Mouse (Mus musculus) heart, embryonic 16.5 days (tissue): ENCODE data around the gene Srrm1. TPM values are rescaled to one million over a fixed set of nuclear protein-coding genes. Genes with fewer than 3 reads are reported as not detected.
"Not testable (repeated sequence)": the region's sequence is repeated elsewhere in the genome, so short reads cannot be mapped to it uniquely, and the experiment has no call there.

Experiments used
- ATAC-seq: fragments of 200-750 bp; cut with Nextera tagmentation; replicated peaks from 2 replicates; pipeline ENCODE4 v1.8.0; 2017; ENCODE audit warnings: moderate number of reproducible peaks; ENCODE audit not compliant: insufficient read depth, low FRiP score; ENCODE audit errors: extremely low read depth
- H3K27ac ChIP-seq: fragments of 300-500 bp; sonication (generic); 2 replicates; pipeline ENCODE4 v1.5.1; 2014; ENCODE audit warnings: mild to moderate bottlenecking, low read length, control low read depth, moderate library complexity
- H3K27me3 ChIP-seq: fragments of 300-500 bp; sonication (generic); 2 replicates; pipeline ENCODE4 v1.6.1; 2014; ENCODE audit warnings: low read length, mixed read lengths; ENCODE audit not compliant: control insufficient read depth, insufficient read depth
- H3K36me3 ChIP-seq: fragments of 300-500 bp; sonication (generic); 2 replicates; pipeline ENCODE4 v1.6.1; 2014; ENCODE audit not compliant: control insufficient read depth, insufficient read depth
- H3K4me1 ChIP-seq: fragments of 300-500 bp; sonication (generic); 2 replicates; pipeline ENCODE4 v1.6.1; 2014; ENCODE audit warnings: low read length, mixed read lengths; ENCODE audit not compliant: control insufficient read depth, insufficient read depth
- H3K4me2 ChIP-seq: fragments of 300-500 bp; sonication (generic); 2 replicates; pipeline ENCODE4 v1.6.1; 2014; ENCODE audit warnings: low read depth, mild to moderate bottlenecking, control low read depth, low read length
- H3K4me3 ChIP-seq: fragments of 300-500 bp; sonication (generic); 2 replicates; pipeline ENCODE4 v1.5.1; 2014; ENCODE audit warnings: mild to moderate bottlenecking, control low read depth, low read length
- H3K9ac ChIP-seq: fragments of 300-500 bp; sonication (generic); 2 replicates; pipeline ENCODE4 v1.6.1; 2014; ENCODE audit warnings: low read length, control low read depth
- H3K9me3 ChIP-seq: fragments of 300-500 bp; sonication (generic); replicated peaks from 2 replicates; pipeline ENCODE4 v1.6.1; 2016; ENCODE audit warnings: low read length; ENCODE audit not compliant: control insufficient read depth
- WGBS: fragments of 180-500 bp; shearing (Covaris S2); extraction: QIAGEN DNeasy Blood & Tissue Kit; methylation state at CpG from one replicate; pipeline ENCODE4 v1.1.7; 2014; 5-methylcytosine and 5-hydroxymethylcytosine counted together
- polyA plus RNA-seq: library from polyadenylated mRNA; unstranded; fragments of >200 nt; fragmentation: Nextera tagmentation; extraction: Ambion mirVana; gene quantifications from 2 replicates; pipeline ENCODE4 v1.2.1, GENCODE M21; 2015

The Srrm1 gene
- polyA plus RNA-seq, 1 experiment from 2014 or later, result 145 TPM

DNA sequence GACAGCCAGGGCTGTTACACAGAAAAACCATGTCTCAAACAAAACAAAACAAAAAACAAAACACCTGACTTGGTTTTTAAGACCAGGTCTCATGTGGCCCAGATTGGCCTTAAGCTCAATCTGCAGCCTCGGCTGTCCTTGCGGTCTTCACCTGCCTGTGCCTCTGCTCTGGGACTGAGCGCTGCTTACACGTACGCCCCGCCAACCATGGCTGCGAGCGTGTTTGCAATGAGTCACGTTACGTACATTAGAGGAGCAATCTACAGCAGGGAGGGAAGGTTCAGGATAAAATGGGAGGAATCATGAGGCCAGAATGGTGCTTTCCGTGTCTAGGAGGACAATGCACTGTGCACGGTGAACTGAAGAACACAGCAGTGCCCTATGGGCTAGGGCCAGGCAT is 8.6 kb upstream of the Srrm1 start:
- Histone ChIP-seq H3K36me3 (no peaks in the 10 kb centered on the region), H3K4me3 (no peak overlapping the region), H3K4me2 (no peak overlapping the region), H3K27ac (no peak overlapping the region), H3K27me3 (no peaks in the 10 kb centered on the region; the same call in 1 of the 2 replicates), H3K9me3 (no peaks in the 10 kb centered on the region), H3K4me1 (no peaks in the 10 kb centered on the region), H3K9ac (no peak overlapping the region)
- 89% methylated on average over 12 of the region's 12 CpGs for WGBS
- no peak for ATAC-seq

DNA sequence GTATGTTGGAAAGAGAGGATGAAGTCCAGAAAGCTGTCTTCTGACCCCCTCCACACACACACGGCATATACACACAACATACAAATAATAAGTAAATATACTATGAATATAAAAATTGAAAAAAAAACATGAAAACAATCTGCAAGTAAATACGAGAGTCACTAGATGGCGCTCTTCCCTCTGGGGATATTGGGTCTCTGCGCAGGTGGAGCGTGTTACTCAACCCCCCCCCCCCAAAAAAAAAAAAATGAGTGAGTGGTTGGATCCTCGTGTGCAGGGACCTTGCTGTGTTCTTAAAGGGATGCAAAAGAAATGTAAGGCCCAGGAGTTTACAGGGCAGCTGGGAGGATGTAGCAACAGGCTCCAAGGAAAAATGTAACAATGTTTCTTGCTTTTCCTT is 5.6 kb upstream of the Srrm1 start:
- no peak for ATAC-seq
- Histone ChIP-seq H3K27me3 (no peaks in the 10 kb centered on the region; the same call in 1 of the 2 replicates), H3K4me2 (no peak overlapping the region), H3K4me1 (peaks cover 8% of the 10 kb centered on the region), H3K36me3 (no peaks in the 10 kb centered on the region), H3K27ac (no peak overlapping the region), H3K9ac (no peak overlapping the region), H3K4me3 (no peak overlapping the region), H3K9me3 (no peaks in the 10 kb centered on the region)
- 3% methylated on average over 6 of the region's 6 CpGs for WGBS

DNA sequence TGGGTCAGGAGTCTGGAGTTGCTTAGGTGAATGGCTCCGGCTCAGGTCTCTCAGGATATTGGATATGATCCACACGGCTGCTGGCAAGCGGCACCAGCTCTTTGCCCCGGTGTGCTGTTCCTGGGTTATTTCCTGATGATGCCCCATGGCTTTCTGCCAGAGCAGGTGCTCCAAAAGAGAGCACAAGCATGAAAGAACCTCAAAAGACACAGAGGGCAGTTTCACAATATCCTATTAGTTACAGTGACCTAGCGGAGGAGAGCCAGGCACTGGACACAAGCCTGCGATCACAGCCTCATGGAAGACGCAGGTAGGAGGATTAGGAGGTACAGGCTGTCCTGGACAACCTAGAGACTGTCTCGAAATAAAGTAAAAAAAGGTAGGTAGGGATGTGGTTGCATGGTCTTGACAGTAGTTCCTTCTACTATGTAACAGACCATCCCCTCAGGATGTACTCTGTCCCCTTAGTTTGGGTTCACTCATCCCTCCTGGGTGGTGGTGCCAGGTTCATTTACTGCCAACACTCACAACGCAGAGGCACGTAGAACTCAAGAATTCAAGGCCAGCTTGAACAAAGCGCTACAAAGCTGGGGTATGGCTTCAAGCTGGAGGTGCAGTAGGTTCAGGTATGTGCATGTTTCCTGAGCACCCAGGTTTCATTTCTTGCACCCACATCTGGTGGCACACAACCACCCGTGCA is 4.2 kb upstream of the Srrm1 start:
- H3K4me2 ChIP-seq, result no peak overlapping the region
- no peaks in the 10 kb centered on the region; the same call in 1 of the 2 replicates for H3K27me3 ChIP-seq
- peaks cover 8% of the 10 kb centered on the region for H3K4me1 ChIP-seq
- no peak overlapping the region for H3K27ac ChIP-seq
- no peak overlapping the region for H3K4me3 ChIP-seq
- no peaks in the 10 kb centered on the region for H3K9me3 ChIP-seq
- no peak for ATAC-seq
- no peak overlapping the region for H3K9ac ChIP-seq
- 72% methylated on average over 12 of the region's 12 CpGs for WGBS
- no peaks in the 10 kb centered on the region for H3K36me3 ChIP-seq

DNA sequence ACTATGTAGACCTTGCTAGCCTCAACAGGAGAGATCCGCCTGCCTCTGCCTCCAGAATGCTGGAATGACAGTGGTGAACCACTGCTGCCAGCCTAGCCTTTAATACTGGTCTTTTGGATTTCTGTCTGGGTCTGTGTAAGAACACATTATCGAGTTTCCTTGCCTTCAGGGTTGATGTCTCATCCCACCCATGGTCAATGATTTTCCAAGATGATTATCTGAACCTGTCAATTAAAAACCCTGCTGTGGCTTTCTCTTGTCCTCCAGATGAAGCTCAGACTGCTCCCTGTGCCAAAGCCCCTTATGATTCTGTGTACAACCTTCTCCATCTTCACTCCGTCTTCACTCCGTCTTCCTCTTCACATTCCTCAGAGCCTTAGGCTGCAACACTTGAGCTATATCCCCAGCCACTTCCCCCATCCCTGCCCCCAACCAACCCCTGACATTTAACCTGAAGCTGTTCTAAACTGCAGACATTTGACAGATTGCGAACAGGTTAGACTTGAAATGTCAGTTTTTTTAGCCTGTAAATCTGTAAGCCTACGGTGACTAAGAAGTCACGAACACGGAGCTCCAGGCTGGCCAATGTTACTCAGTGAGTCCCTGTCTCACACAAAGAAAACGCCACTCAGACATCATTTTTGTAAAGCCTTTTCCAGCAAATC is 2.9 kb upstream of the Srrm1 start:
- H3K27me3 ChIP-seq, result no peaks in the 10 kb centered on the region
- WGBS, result 55% methylated on average over 9 of the region's 9 CpGs
- no peak overlapping the region for H3K4me2 ChIP-seq
- no peak overlapping the region for H3K27ac ChIP-seq
- H3K36me3 ChIP-seq, result no peaks in the 10 kb centered on the region; the same call in 1 of the 2 replicates
- no peak overlapping the region for H3K9ac ChIP-seq
- H3K9me3 ChIP-seq, result no peaks in the 10 kb centered on the region
- ATAC-seq, result no peak
- peaks cover 14% of the 10 kb centered on the region for H3K4me1 ChIP-seq
- H3K4me3 ChIP-seq, result no peak overlapping the region

DNA sequence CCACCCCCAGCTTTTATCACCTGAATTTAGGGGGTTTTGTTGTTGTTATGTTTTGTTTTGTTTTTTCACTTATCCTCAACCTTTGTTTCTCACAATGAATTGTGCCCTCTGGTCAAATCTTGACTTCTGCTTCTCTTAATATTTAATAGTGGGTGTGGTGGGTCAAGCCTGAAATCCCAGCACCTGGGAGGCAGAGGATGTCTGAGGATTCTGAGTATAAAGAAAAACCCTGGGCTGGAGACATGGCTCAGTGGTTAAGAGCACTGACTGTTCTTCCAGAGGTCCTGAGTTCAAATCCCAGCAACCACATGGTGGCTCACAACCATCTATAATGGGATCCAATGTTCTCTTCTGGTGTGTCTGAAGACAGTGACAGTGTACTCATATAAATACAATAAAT is 1.6 kb upstream of the Srrm1 start:
- not testable (repeated sequence) for H3K4me3 ChIP-seq, H3K9ac ChIP-seq, H3K4me2 ChIP-seq, H3K27me3 ChIP-seq, H3K9me3 ChIP-seq, H3K36me3 ChIP-seq, ATAC-seq
- Histone ChIP-seq H3K27ac (peak overlapping the region; percentile 98; the same call in 1 of the 2 replicates), H3K4me1 (peaks cover 14% of the 10 kb centered on the region)

DNA sequence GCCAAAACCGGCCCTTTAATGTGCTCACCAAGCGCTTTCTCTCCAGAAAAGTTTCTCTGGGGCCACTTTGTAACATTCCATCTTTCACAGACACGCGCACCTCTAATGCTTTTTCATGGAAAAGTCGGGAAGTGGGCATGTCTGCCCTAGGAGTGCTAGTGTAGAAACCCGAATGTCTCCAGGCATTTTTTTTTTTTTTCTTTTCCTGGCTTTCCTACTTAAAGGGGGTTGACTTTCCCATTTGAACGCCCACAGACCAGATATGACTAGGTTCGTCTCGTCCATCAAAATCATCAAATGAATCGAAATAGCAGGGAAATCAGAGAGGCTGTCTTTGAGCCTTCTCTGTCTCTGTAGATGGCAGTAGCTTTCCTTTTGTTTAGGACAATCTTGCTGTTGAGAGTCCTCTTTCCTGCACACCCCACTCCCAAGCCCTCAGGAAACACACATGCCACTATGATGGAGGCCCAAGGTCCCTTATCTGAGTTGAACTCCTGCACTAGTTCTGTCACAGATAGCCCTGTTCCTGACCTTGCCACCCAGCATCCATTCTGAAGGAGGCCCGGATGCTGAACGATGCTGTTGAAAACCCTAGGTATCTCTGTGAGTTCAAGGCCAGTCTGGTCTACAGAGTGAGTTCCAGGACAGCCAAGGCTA is 801 bp upstream of the Srrm1 start:
- Histone ChIP-seq H3K4me2 (peak overlapping the region; percentile 89), H3K36me3 (peaks cover 4% of the 10 kb centered on the region), H3K4me1 (peaks cover 14% of the 10 kb centered on the region), H3K27me3 (no peaks in the 10 kb centered on the region), H3K4me3 (peak overlapping the region; percentile 65), H3K9me3 (no peaks in the 10 kb centered on the region), H3K9ac (peak overlapping the region; percentile 79), H3K27ac (peak overlapping the region; percentile 98)
- 10% methylated on average over 12 of the region's 12 CpGs for WGBS
- ATAC-seq, result no peak

DNA sequence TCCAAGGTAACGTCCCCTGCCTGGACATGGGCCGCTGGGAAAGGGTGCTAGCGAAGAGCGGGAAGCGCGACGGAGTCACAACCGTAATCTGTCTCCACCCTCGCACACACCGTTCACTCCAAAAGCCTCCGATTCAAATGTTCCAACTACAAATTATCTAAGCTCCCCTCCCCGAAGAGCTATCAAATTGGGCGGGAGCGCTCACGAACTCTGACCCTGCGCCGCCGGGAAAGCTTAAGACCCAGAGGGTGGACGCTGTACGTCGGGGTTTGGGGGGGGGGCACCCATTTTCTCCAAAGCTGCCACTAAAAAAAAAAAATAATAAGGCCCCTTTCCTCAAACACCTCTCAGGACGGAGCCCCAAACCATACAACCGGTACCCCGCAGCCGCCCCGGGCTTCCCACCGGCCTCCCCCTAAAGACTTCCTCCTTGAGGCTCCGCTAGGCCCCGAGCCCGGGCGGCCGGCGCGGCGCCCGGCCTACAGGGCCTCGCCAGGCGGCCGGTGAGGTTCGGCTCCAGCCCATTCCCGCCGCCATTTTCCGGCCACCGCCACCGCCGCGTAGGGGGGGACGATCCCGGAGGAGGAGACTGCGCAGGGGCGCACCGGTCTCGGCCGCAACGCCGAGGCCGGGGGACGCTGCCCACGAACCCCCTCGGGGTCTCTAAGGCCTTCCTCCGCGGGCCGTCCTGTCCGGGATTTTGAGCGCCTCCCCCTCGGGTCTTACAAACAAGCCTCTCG is 625 bp downstream of the Srrm1 start:
- Histone ChIP-seq H3K9me3 (no peaks in the 10 kb centered on the region), H3K4me2 (peak overlapping the region; percentile 78), H3K27ac (peak overlapping the region; percentile 91), H3K4me1 (peaks cover 14% of the 10 kb centered on the region), H3K9ac (peak overlapping the region; percentile 100), H3K36me3 (peaks cover 7% of the 10 kb centered on the region), H3K27me3 (no peaks in the 10 kb centered on the region), H3K4me3 (peak overlapping the region; percentile 88)
- WGBS, result under 1% methylated on average over 67 of the region's 67 CpGs
- ATAC-seq, result peak; percentile 19

DNA sequence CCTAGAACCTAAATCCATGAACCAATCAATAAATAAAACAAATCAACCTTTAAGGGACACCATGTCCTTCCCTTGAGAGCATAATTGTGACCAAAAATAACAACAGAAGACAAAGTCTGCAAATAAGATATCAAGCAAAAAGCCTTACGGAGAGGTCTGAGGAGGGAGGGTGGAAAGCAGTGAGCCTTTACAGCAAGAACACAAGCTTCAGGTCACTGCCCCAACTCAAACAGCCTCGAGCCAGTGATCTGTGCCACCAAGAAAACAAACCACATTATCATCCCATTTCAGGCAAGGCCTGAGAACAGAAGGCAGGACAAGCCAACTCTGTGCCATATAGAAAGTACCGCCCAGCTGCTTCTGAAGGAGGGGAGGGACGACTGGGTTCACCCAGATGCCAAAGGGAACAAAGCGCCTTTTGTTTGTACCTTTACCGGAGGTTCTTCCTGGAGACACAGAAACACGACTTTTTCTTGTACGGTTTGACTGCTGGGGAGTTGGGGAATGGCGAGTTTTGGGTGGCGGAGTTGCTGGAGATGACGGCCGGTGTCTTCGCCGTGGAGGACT is 15.7 kb downstream of the Srrm1 start:
- no peaks in the 10 kb centered on the region for H3K27me3 ChIP-seq
- H3K4me1 ChIP-seq, result no peaks in the 10 kb centered on the region
- H3K27ac ChIP-seq, result no peak overlapping the region
- H3K4me2 ChIP-seq, result no peak overlapping the region
- peaks cover 77% of the 10 kb centered on the region for H3K36me3 ChIP-seq
- H3K9ac ChIP-seq, result no peak overlapping the region
- no peaks in the 10 kb centered on the region for H3K9me3 ChIP-seq
- 77% methylated on average over 14 of the region's 14 CpGs for WGBS
- no peak for ATAC-seq
- no peak overlapping the region for H3K4me3 ChIP-seq
